Mouse (Mus musculus) stomach, postnatal 0 days (tissue): ENCODE results near the gene Prdm16. TPM values are rescaled to one million over a fixed set of nuclear protein-coding genes. Genes with fewer than 3 reads are reported as not detected.

Source experiments
- ATAC-seq: fragments of 200-750 bp; cut with Nextera tagmentation; 2 replicates; pipeline ENCODE4 v1.8.0; 2017; ENCODE audit not compliant: low FRiP score, low TSS enrichment
- DNase-seq: peaks from one replicate; pipeline ENCODE4 v3.0.0-alpha.2; 2016; ENCODE audit warnings: low spot score
- H3K27ac ChIP-seq: fragments of 300-500 bp; sonication (generic); replicated peaks from 2 replicates; pipeline ENCODE4 v1.5.1; 2014; ENCODE audit warnings: mild to moderate bottlenecking, control low read depth
- H3K27me3 ChIP-seq: fragments of 300-500 bp; sonication (generic); 2 replicates; pipeline ENCODE4 v1.6.1; 2014; ENCODE audit warnings: low read length; ENCODE audit not compliant: control insufficient read depth, insufficient read depth
- H3K36me3 ChIP-seq: fragments of 300-500 bp; sonication (generic); 2 replicates; pipeline ENCODE4 v1.6.1; 2014; ENCODE audit warnings: low read length, mixed read lengths; ENCODE audit not compliant: control insufficient read depth, insufficient read depth
- H3K4me1 ChIP-seq: fragments of 300-500 bp; sonication (generic); replicated peaks from 2 replicates; pipeline ENCODE4 v1.6.1; 2014; ENCODE audit warnings: antibody characterized with exemption; ENCODE audit not compliant: control insufficient read depth, insufficient read depth
- H3K4me2 ChIP-seq: fragments of 300-500 bp; sonication (generic); replicated peaks from 2 replicates; pipeline ENCODE4 v1.6.1; 2014; ENCODE audit warnings: low read depth, mild to moderate bottlenecking, control low read depth, moderate library complexity
- H3K4me3 ChIP-seq: fragments of 300-500 bp; sonication (generic); 2 replicates; pipeline ENCODE4 v1.5.1; 2014; ENCODE audit warnings: low read depth, low read length, control low read depth
- H3K9ac ChIP-seq: fragments of 300-500 bp; sonication (generic); 2 replicates; pipeline ENCODE4 v1.6.1; 2014; ENCODE audit warnings: mild to moderate bottlenecking, low read length, control low read depth, mixed read lengths
- H3K9me3 ChIP-seq: fragments of 300-500 bp; sonication (generic); 2 replicates; pipeline ENCODE4 v1.6.1; 2016; ENCODE audit warnings: low read length; ENCODE audit not compliant: control insufficient read depth
- CTCF ChIP-seq: IDR thresholded peaks from 2 replicates; pipeline ENCODE4 v1.5.1; 2016; ENCODE audit warnings: antibody characterized with exemption, low read depth, mild to moderate bottlenecking, moderate library complexity
- EP300 ChIP-seq: optimal IDR thresholded peaks from 2 replicates; pipeline ENCODE3; 2016; ENCODE audit warnings: antibody characterized with exemption
- WGBS: fragments of 180-500 bp; shearing (Covaris S2); extraction: QIAGEN DNeasy Blood & Tissue Kit; methylation state at CpG from one replicate; pipeline ENCODE4 v1.1.7; 2014; 5-methylcytosine and 5-hydroxymethylcytosine counted together
- polyA plus RNA-seq: library from polyadenylated mRNA; unstranded; fragments of >200 nt; fragmentation: Nextera tagmentation; extraction: Ambion mirVana; gene quantifications from 2 replicates; pipeline ENCODE4 v1.2.1, GENCODE M21; 2015

Prdm16 gene
- polyA plus RNA-seq, 1 experiment from 2014 or later: 15.6 TPM

DNA sequence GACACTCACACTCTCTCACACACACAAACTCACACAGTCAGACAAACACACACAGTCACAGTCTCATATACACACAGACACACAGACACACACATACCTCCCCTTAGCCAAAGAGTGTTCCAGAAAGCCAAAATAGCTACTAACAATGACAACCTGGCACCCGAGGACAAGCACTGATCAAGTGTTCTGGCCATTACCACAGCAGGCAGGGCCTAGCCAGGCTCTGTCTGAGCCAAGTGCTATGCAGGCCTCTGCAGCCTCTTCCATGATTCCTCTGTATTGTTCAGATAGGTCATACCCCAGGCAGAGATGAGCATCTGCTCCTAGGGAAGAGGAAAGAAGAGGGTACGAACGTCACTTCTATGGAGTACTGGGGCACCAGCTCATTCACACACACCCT is 13.4 kb downstream of the Prdm16 start:
- H3K4me3 ChIP-seq: no peak overlapping the region
- no peak for ATAC-seq
- no peak overlapping the region for H3K9ac ChIP-seq
- no peak overlapping the region for H3K27ac ChIP-seq
- WGBS: 82% methylated on average over 3 of the region's 3 CpGs
- no peaks in the 10 kb centered on the region for H3K9me3 ChIP-seq
- no peaks in the 10 kb centered on the region for H3K4me1 ChIP-seq
- no peak overlapping the region for H3K4me2 ChIP-seq
- TF ChIP-seq EP300: no peak
- no peak for TF ChIP-seq CTCF
- DNase-seq: no peak
- no peaks in the 10 kb centered on the region for H3K36me3 ChIP-seq
- H3K27me3 ChIP-seq: no peaks in the 10 kb centered on the region

DNA sequence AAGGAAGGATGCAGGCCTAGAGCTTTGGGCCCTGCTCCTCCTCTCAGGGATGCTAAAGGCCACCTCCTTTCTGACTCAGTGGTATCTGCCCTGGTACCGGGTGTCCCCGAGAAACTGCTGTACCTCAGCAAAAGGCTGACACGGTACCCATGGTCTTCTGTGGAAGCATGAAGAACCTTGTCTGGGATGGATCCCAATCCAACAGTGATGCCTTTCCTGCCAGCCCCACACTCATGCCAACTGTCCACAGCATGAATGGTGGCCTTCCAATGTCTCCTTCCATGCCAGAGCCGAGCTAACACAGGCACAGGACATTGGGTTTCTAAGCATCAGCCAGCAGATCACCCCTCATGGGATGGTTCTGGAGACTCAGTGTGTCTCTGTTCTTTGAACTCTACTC is 14.2 kb downstream of the Prdm16 start:
- Histone ChIP-seq H3K9ac (no peak overlapping the region), H3K27me3 (no peaks in the 10 kb centered on the region), H3K4me2 (no peak overlapping the region), H3K36me3 (no peaks in the 10 kb centered on the region), H3K9me3 (no peaks in the 10 kb centered on the region), H3K4me3 (no peak overlapping the region), H3K27ac (no peak overlapping the region), H3K4me1 (no peaks in the 10 kb centered on the region)
- no peak for DNase-seq
- ATAC-seq: no peak
- TF ChIP-seq CTCF (no peak), EP300 (no peak)
- WGBS: 89% methylated on average over 4 of the region's 4 CpGs

- Histone ChIP-seq H3K27me3 (no peaks in the 10 kb centered on the region), H3K36me3 (no peaks in the 10 kb centered on the region), H3K9me3 (no peaks in the 10 kb centered on the region), H3K4me1 (no peaks in the 10 kb centered on the region), H3K4me2 (no peak overlapping the region), H3K27ac (no peak overlapping the region), H3K9ac (no peak overlapping the region), H3K4me3 (no peak overlapping the region)
- no peak for TF ChIP-seq EP300
- 73% methylated on average over 10 of the region's 10 CpGs for WGBS
- DNase-seq: no peak
- no peak for ATAC-seq
Observed at GRCm38 (mm10) chr4:154611167-154611566, 25.5 kb downstream of the Prdm16 start.

DNA sequence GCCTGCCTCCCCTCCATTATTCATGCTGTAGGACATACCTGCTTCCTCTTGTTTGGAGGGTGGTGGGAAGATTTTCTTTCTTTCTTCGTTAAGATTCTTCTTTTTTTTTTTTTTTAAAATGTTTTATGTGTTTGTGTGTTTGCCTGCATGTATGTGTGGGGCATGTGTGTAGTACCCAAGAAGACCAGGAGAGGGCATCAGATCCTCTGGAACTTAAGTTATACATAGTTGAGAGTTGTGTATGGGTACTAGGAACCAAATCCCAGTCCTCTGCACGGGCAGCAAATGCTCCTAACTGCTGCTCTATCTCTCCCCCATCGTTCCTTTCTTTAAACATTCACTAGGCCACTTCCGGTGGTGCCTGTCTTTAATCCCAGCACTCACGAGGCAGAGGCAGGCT is 28.9 kb downstream of the Prdm16 start:
- TF ChIP-seq EP300 (no peak), CTCF (peak; percentile 26; the same call in 1 of the 2 replicates)
- ATAC-seq (no peak), DNase-seq (no peak)
- WGBS: 88% methylated on average over 5 of the region's 5 CpGs
- no peaks in the 10 kb centered on the region for H3K36me3 ChIP-seq
- no peak overlapping the region for H3K4me3 ChIP-seq
- H3K27me3 ChIP-seq: no peaks in the 10 kb centered on the region
- H3K4me1 ChIP-seq: no peaks in the 10 kb centered on the region
- no peaks in the 10 kb centered on the region for H3K9me3 ChIP-seq
- no peak overlapping the region for H3K27ac ChIP-seq
- H3K9ac ChIP-seq: no peak overlapping the region
- H3K4me2 ChIP-seq: no peak overlapping the region

- Histone ChIP-seq H3K4me1 (no peaks in the 10 kb centered on the region), H3K9ac (no peak overlapping the region), H3K27ac (no peak overlapping the region), H3K27me3 (no peaks in the 10 kb centered on the region), H3K36me3 (no peaks in the 10 kb centered on the region), H3K4me2 (no peak overlapping the region), H3K4me3 (no peak overlapping the region), H3K9me3 (no peaks in the 10 kb centered on the region)
- no peak for ATAC-seq
- no peak for TF ChIP-seq CTCF
- TF ChIP-seq EP300: no peak
- no peak for DNase-seq
- WGBS: 79% methylated on average over 7 of the region's 7 CpGs
Observed at GRCm38 (mm10) chr4:154604442-154604830, 32.2 kb downstream of the Prdm16 start.

DNA sequence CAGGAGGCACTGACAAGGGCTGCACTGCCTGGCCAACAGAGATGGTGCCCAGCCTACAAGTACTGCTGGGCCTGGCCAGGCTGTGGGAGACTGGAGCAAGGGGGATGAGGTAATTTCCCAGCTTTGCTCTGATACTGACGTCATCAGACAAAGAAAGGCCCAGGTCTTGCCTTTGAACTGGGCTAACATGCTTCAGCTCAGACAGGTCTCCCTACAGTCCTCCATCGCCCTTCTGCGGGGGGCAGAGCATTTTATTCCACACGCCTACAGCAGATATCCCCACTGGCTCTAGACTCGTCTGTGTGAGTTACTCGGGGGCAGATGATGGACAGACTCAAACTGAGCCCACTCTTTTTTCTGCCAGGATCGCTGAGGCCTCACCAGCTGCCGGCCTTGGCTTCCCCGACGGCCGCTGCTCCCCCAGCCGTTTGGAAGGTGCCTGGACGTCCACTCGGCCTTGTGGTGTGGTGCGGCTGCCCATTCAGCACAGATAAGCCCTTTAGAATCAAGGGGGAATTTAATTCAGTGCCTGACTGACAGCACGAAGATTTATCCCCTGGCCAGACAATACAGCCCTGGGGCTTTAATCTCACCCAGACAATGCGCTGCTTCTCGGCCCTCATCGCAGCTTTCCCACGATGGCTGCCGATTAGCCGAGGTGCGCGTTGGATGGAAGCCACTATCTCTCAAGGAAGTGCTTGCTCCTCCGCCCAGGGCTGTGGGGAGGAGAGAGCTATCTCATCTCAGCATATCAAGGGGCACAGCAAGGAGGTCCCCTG is 32.8 kb downstream of the Prdm16 start:
- Histone ChIP-seq H3K9ac (no peak overlapping the region), H3K4me1 (no peaks in the 10 kb centered on the region), H3K9me3 (no peaks in the 10 kb centered on the region), H3K4me2 (no peak overlapping the region), H3K4me3 (no peak overlapping the region), H3K27ac (no peak overlapping the region), H3K36me3 (no peaks in the 10 kb centered on the region), H3K27me3 (no peaks in the 10 kb centered on the region)
- 53% methylated on average over 25 of the region's 25 CpGs for WGBS
- ATAC-seq: peak; percentile 41
- TF ChIP-seq CTCF (no peak), EP300 (no peak)
- no peak for DNase-seq
